Mouse (Mus musculus) testis, adult 2 months (tissue): ENCODE results near the gene Krt76.

ENCODE experiments used
- CTCF ChIP-seq: fragments of 200-500 bp; IDR thresholded peaks from 2 replicates; pipeline ENCODE4 v1.5.1; 2012; ENCODE audit warnings: low read depth, mild to moderate bottlenecking, inconsistent platforms, low read length, moderate library complexity; ENCODE audit not compliant: control insufficient read depth, insufficient read depth, insufficient replicate concordance
- POLR2A ChIP-seq: fragments of 200-500 bp; IDR thresholded peaks from 2 replicates; pipeline ENCODE4 v1.6.1; 2012; ENCODE audit warnings: low read depth, mild to moderate bottlenecking, inconsistent platforms, low read length, moderate library complexity; ENCODE audit not compliant: control insufficient read depth

DNA sequence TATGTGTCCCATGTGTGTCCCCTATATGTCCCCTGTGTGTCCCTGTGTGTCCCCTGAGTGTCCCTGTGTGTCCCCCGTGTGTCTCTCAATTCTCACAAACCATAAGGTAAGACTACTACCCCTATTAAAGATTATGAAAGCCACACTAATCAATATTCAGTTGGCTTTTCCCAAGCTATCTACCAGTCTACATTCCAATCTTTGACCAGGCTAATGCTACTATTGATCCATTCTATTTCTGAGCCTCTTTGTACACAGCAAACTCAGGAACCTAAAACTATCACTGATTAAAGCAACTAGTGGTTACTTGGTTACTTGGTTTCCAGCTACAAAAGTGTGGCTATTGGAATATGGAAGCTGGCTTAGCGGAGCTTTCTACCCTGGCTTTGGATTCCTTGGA lies 29.6 kb upstream of the Krt76 start:
- TF ChIP-seq CTCF (no peak), POLR2A (no peak)
